In genomic region chr9:114452418-114452817, GRCm38 (mm10) we compare ENCODE assay signal across 30 mouse cellular contexts. TPM values are rescaled to one million over a fixed set of nuclear protein-coding genes. Genes with fewer than 3 reads are reported as not detected.
DNase-seq lines count a peak whose midpoint lies in the region; ATAC-seq and TF ChIP-seq lines count a peak whose summit lies in the region.
"Had no signal": no experiment of that assay in that cellular context is flagged by ENCODE, and none has a peak within 500 bp of the region (broad histone marks: within the 10 kb centered on the region; RNA-seq: fewer than 3 reads in every experiment).

No protein-coding gene starts in this region.

- WGBS in heart, embryonic 16.5 days, result 74% methylated on average over 6 of the region's 6 CpGs
- WGBS in heart, adult 2 months, result 86% methylated on average over 6 of the region's 6 CpGs
- WGBS in intestine, embryonic 15.5 days, result 85% methylated on average over 6 of the region's 6 CpGs

- intact Hi-C loops in heart, adult 2 months (cut with DNase I), result no loop called here
- intact Hi-C loops in left cerebral cortex, postnatal 4 days (cut with DNase I), result no loop called here

- H3K79me2 ChIP-seq in heart, adult 2 months (replicated peaks; ENCODE audit: control insufficient read depth, insufficient read depth, low read length), result no peaks in the 10 kb centered on the region

- DNase-seq in heart, adult 2 months, result no peak
- DNase-seq in naive thymus-derived CD4-positive, alpha-beta T cell, adult 2 months (ENCODE audit: low read depth), result peak; percentile 60
- peak; percentile 67 for DNase-seq in thymus, postnatal 14 days
- DNase-seq in layer of hippocampus, postnatal 14 days (ENCODE audit: low spot score in 2 of 2), result no peak
- no peak for DNase-seq in adrenal gland, adult (ENCODE audit: inconsistent age in 2 of 2, low spot score in 1 of 2)
- DNase-seq in left cerebral cortex, postnatal 4 days, result no peak
- DNase-seq: adrenal gland, postnatal 10 days; cerebellum, adult 11 months; cerebellum, adult 9-10 months; cerebellum, postnatal 36 days; gastrocnemius, postnatal 10 days; heart, postnatal 4 days; kidney, adult 2 months; kidney, postnatal 36 days; layer of hippocampus, postnatal 36 days; lung, embryonic 14.5 days; right cerebral cortex, postnatal 14 days had no signal

- H3K36me3 ChIP-seq in heart, embryonic 16.5 days (ENCODE audit: control insufficient read depth, insufficient read depth), result peaks cover 6% of the 10 kb centered on the region
- no peaks in the 10 kb centered on the region for H3K36me3 ChIP-seq in heart, adult 2 months (ENCODE audit: control insufficient read depth, insufficient read depth, low read length)
- no peaks in the 10 kb centered on the region for H3K36me3 ChIP-seq in intestine, embryonic 15.5 days
- H3K36me3 ChIP-seq: liver, embryonic 15.5 days had no signal

- H3K4me1 ChIP-seq in heart, embryonic 16.5 days (ENCODE audit: control insufficient read depth, insufficient read depth, low read length), result no peaks in the 10 kb centered on the region
- H3K4me1 ChIP-seq in heart, adult 2 months (ENCODE audit: control insufficient read depth, insufficient read depth, low read length), result no peaks in the 10 kb centered on the region
- no peaks in the 10 kb centered on the region for H3K4me1 ChIP-seq in intestine, embryonic 15.5 days (replicated peaks)
- H3K4me1 ChIP-seq: forebrain, embryonic 13.5 days; megakaryocyte, embryonic 14.5 days; midbrain, embryonic 13.5 days; stomach, embryonic 15.5 days had no signal

- no peak for TF ChIP-seq CTCF in heart, adult 2 months (IDR thresholded peaks at IDR 0.05)

- ATAC-seq in heart, embryonic 16.5 days (replicated peaks; ENCODE audit: extremely low read depth, insufficient read depth, low FRiP score), result 0 out of 2 replicates have a peak, but pooled peaks have one; percentile 23
- ATAC-seq in intestine, embryonic 15.5 days, result no peak
- ATAC-seq: forebrain, embryonic 13.5 days; midbrain, embryonic 13.5 days had no signal

- H3K27me3 ChIP-seq in heart, embryonic 16.5 days (ENCODE audit: control insufficient read depth, insufficient read depth, low read length), result no peaks in the 10 kb centered on the region
- no peaks in the 10 kb centered on the region for H3K27me3 ChIP-seq in heart, adult 2 months (ENCODE audit: control insufficient read depth, insufficient read depth, low read length)
- H3K27me3 ChIP-seq in intestine, embryonic 15.5 days (replicated peaks), result no peaks in the 10 kb centered on the region
- H3K27me3 ChIP-seq: forebrain, embryonic 13.5 days; liver, embryonic 15.5 days; megakaryocyte, embryonic 14.5 days; midbrain, embryonic 13.5 days; stomach, embryonic 15.5 days had no signal

- no peak for TF ChIP-seq EP300 in heart, adult 2 months (IDR thresholded peaks at IDR 0.05; ENCODE audit: insufficient read depth, low read depth, low read length)

- H3K9ac ChIP-seq in heart, embryonic 16.5 days (ENCODE audit: low read length), result no peak overlapping the region
- H3K9ac ChIP-seq in heart, adult 2 months (ENCODE audit: low read depth, low read length), result no peak overlapping the region
- H3K9ac ChIP-seq in intestine, embryonic 15.5 days, result no peak overlapping the region
- H3K9ac ChIP-seq: forebrain, embryonic 13.5 days; hindbrain, embryonic 14.5 days; liver, embryonic 15.5 days; lung, embryonic 14.5 days; midbrain, embryonic 13.5 days; stomach, embryonic 15.5 days had no signal

- H3K4me2 ChIP-seq in heart, embryonic 16.5 days (ENCODE audit: low read depth, low read length), result no peak overlapping the region
- H3K4me2 ChIP-seq in intestine, embryonic 15.5 days (replicated peaks), result no peak overlapping the region
- H3K4me2 ChIP-seq: forebrain, embryonic 13.5 days; hindbrain, embryonic 14.5 days; liver, embryonic 15.5 days; lung, embryonic 14.5 days; midbrain, embryonic 13.5 days; stomach, embryonic 15.5 days had no signal

- no peak for TF ChIP-seq POLR2A in heart, adult 2 months (IDR thresholded peaks at IDR 0.05; ENCODE audit: insufficient read depth, low read depth, low read length)

- no peak overlapping the region for H3K4me3 ChIP-seq in heart, embryonic 16.5 days (ENCODE audit: low read length)
- H3K4me3 ChIP-seq in heart, adult 2 months, result no peak overlapping the region
- no peak overlapping the region for H3K4me3 ChIP-seq in intestine, embryonic 15.5 days (replicated peaks)
- H3K4me3 ChIP-seq: forebrain, embryonic 13.5 days; heart, embryonic 10.5 days; layer of hippocampus, adult 2 months; liver, embryonic 15.5 days; megakaryocyte, embryonic 14.5 days; midbrain, embryonic 13.5 days; stomach, embryonic 15.5 days had no signal

- H3K27ac ChIP-seq in heart, embryonic 16.5 days (ENCODE audit: low read length), result no peak overlapping the region
- H3K27ac ChIP-seq in heart, adult 2 months, result no peak overlapping the region
- H3K27ac ChIP-seq in intestine, embryonic 15.5 days, result no peak overlapping the region
- H3K27ac ChIP-seq: forebrain, embryonic 13.5 days; heart, embryonic 10.5 days; hindbrain, embryonic 14.5 days; layer of hippocampus, adult 2 months; liver, embryonic 15.5 days; midbrain, embryonic 13.5 days; stomach, embryonic 15.5 days had no signal

- H3K9me3 ChIP-seq in heart, embryonic 16.5 days (replicated peaks; ENCODE audit: control insufficient read depth, low read length), result no peaks in the 10 kb centered on the region
- H3K9me3 ChIP-seq in intestine, embryonic 15.5 days, result no peaks in the 10 kb centered on the region
- H3K9me3 ChIP-seq: forebrain, embryonic 13.5 days; heart, embryonic 10.5 days; liver, embryonic 15.5 days; megakaryocyte, embryonic 14.5 days; midbrain, embryonic 13.5 days; stomach, embryonic 15.5 days had no signal

RNA-seq across cellular contexts. Expression of gene Tmppe, which starts 51.5 kb away (rescaled TPM):
- 8.2 and 10.0 TPM in 2 replicates for polyA plus RNA-seq in heart, embryonic 16.5 days (2015; fragmentation: Nextera tagmentation; extraction: Ambion mirVana)
- 1 to 10 TPM; 3.7 to 3.9 TPM for total RNA-seq in heart, adult 2 months (2021)
- polyA plus RNA-seq in heart, adult 2 months (2012; rRNA removed), result 2.7 and 4.9 TPM in 2 replicates
- total RNA-seq in layer of hippocampus, postnatal 14 days (2021), result 1 to 10 TPM; 8.9 to 9.4 TPM
- polyA plus RNA-seq in intestine, embryonic 15.5 days (2015; fragmentation: Nextera tagmentation; extraction: Ambion mirVana), result 18.3 and 22.1 TPM in 2 replicates
- 10 to 100 TPM; 11.1 to 11.4 TPM for total RNA-seq in left cerebral cortex, postnatal 4 days (2021)

RNA-seq across cellular contexts. Expression of gene Glb1, which starts 51.5 kb away (rescaled TPM):
- 41.9 and 42.5 TPM in 2 replicates for polyA plus RNA-seq in heart, embryonic 16.5 days (2015; fragmentation: Nextera tagmentation; extraction: Ambion mirVana)
- 10 to 100 TPM; 12.2 to 14.8 TPM for total RNA-seq in heart, adult 2 months (2021)
- polyA plus RNA-seq in heart, adult 2 months (2012; rRNA removed), result 20.8 and 27.1 TPM in 2 replicates
- 10 to 100 TPM; 25.2 to 27.6 TPM for total RNA-seq in layer of hippocampus, postnatal 14 days (2021)
- 157 and 179 TPM in 2 replicates for polyA plus RNA-seq in intestine, embryonic 15.5 days (2015; fragmentation: Nextera tagmentation; extraction: Ambion mirVana)
- 10 to 100 TPM; 26.7 to 30.3 TPM for total RNA-seq in left cerebral cortex, postnatal 4 days (2021)

RNA-seq across cellular contexts. Expression of gene Ccr4, which starts 52.3 kb away (rescaled TPM):
- 0.35 and 0.87 TPM in 2 replicates for polyA plus RNA-seq in heart, embryonic 16.5 days (2015; fragmentation: Nextera tagmentation; extraction: Ambion mirVana)
- total RNA-seq in heart, adult 2 months (2021), result not detected
- polyA plus RNA-seq in heart, adult 2 months (2012; rRNA removed), result not detected in 2 replicates
- total RNA-seq in layer of hippocampus, postnatal 14 days (2021), result not detected
- polyA plus RNA-seq in intestine, embryonic 15.5 days (2015; fragmentation: Nextera tagmentation; extraction: Ambion mirVana), result 0.56 and 0.63 TPM in 2 replicates
- total RNA-seq in left cerebral cortex, postnatal 4 days (2021), result not detected
- total RNA-seq: gastrocnemius, postnatal 10 days; heart, postnatal 4 days; layer of hippocampus, adult 2 months; layer of hippocampus, postnatal 36 days had no signal
- polyA plus RNA-seq: embryonic facial prominence, embryonic 11.5 days; forebrain, embryonic 13.5 days; heart, embryonic 10.5 days; heart, postnatal 0 days; hindbrain, embryonic 14.5 days; liver, embryonic 15.5 days; lung, embryonic 14.5 days; midbrain, embryonic 13.5 days; neural tube, embryonic 14.5 days had no signal

Comparison
In these comparisons a context has a peak if more than half of its experiments do, and no peak if none do; other contexts are left out.
1. DNase-seq: peak in naive thymus-derived CD4-positive, alpha-beta T cell, adult 2 months (single experiment) and thymus, postnatal 14 days (single experiment); none in heart, adult 2 months (0 of 2), layer of hippocampus, postnatal 14 days (0 of 2), adrenal gland, adult (0 of 2) and left cerebral cortex, postnatal 4 days (single experiment).